ENCODE assay signal across 22 mouse cellular contexts in the genomic region with DNA sequence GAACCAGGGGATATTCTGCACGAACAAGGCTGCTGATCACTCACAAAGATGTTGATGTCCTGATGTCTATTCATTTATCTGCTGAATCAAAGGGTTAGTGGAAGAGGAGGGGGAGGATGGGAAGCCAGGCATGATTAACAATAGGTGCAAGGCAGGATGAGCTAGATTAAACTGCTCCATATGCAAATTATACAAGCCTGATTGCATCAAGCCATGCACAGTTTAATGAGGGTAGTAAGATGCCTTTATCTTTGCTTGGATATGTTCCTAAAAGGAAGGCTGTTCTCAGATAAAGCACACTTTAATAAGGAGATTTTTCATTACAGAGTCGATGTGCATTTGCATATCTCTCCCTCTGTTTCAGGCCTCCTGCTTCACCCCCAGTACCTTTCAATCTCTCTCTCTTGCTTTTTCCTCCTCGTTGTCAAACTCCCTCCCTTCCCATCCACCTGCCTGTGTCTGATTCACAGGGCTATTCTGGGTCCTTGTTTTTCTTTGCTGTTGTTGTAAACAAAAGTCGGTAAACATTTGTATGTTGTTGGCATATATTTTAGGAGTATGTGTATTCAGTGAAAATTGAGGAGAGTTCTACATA.
DNase-seq lines count a peak whose midpoint lies in the region; ATAC-seq and TF ChIP-seq lines count a peak whose summit lies in the region.
"Had no signal": no experiment of that assay in that cellular context is flagged by ENCODE, and none has a peak within 500 bp of the region (broad histone marks: within the 10 kb centered on the region; RNA-seq: fewer than 3 reads in every experiment).

No protein-coding gene starts in this region.

- 39% methylated on average over 4 of the region's 4 CpGs for WGBS in hindbrain, embryonic 16.5 days
- WGBS in hindbrain, postnatal 0 days: 37% methylated on average over 4 of the region's 4 CpGs
- WGBS in forebrain, embryonic 14.5 days: 15% methylated on average over 4 of the region's 4 CpGs

- no peaks in the 10 kb centered on the region for H3K4me1 ChIP-seq in hindbrain, embryonic 16.5 days (ENCODE audit: control insufficient read depth, insufficient read depth, low read depth, low read length)
- no peaks in the 10 kb centered on the region for H3K4me1 ChIP-seq in hindbrain, postnatal 0 days (ENCODE audit: insufficient read depth, low read length)
- H3K4me1 ChIP-seq in forebrain, embryonic 14.5 days (ENCODE audit: control insufficient read depth, insufficient read depth, low read length): no peaks in the 10 kb centered on the region; the same call in 1 of the 2 replicates
- H3K4me1 ChIP-seq: embryonic facial prominence, embryonic 15.5 days had no signal

- no peak overlapping the region for H3K4me2 ChIP-seq in hindbrain, embryonic 16.5 days (ENCODE audit: low read length)
- no peak overlapping the region for H3K4me2 ChIP-seq in hindbrain, postnatal 0 days (ENCODE audit: low read depth, low read length)
- no peak overlapping the region for H3K4me2 ChIP-seq in forebrain, embryonic 14.5 days (ENCODE audit: low read length)
- H3K4me2 ChIP-seq: embryonic facial prominence, embryonic 15.5 days; heart, embryonic 13.5 days; hindbrain, embryonic 15.5 days had no signal

- H3K4me3 ChIP-seq in hindbrain, embryonic 16.5 days (ENCODE audit: low read length): no peak overlapping the region
- H3K4me3 ChIP-seq in hindbrain, postnatal 0 days (ENCODE audit: low read length): no peak overlapping the region
- H3K4me3 ChIP-seq in forebrain, embryonic 14.5 days (ENCODE audit: low read depth, low read length): no peak overlapping the region
- H3K4me3 ChIP-seq: embryonic facial prominence, embryonic 15.5 days; erythroblast, embryonic 14.5 days; gastrocnemius, adult 2 months; heart, embryonic 13.5 days; hindbrain, embryonic 15.5 days had no signal

- no peaks in the 10 kb centered on the region for H3K27me3 ChIP-seq in hindbrain, embryonic 16.5 days (replicated peaks; ENCODE audit: control insufficient read depth, insufficient read depth, low read length)
- H3K27me3 ChIP-seq in hindbrain, postnatal 0 days (ENCODE audit: insufficient read depth, low read length): no peaks in the 10 kb centered on the region
- H3K27me3 ChIP-seq in forebrain, embryonic 14.5 days (replicated peaks; ENCODE audit: control insufficient read depth, insufficient read depth, low read length): no peaks in the 10 kb centered on the region
- H3K27me3 ChIP-seq: embryonic facial prominence, embryonic 15.5 days; heart, embryonic 13.5 days; hindbrain, embryonic 15.5 days had no signal

- H3K27ac ChIP-seq in hindbrain, embryonic 16.5 days (ENCODE audit: low read depth, low read length): no peak overlapping the region
- no peak overlapping the region for H3K27ac ChIP-seq in hindbrain, postnatal 0 days
- H3K27ac ChIP-seq in forebrain, embryonic 14.5 days (ENCODE audit: low read depth, low read length): no peak overlapping the region; the same call in 1 of the 2 replicates
- H3K27ac ChIP-seq: embryonic facial prominence, embryonic 15.5 days; gastrocnemius, adult 2 months; heart, embryonic 13.5 days; hindbrain, embryonic 15.5 days had no signal

- no peak for DNase-seq in hindbrain, postnatal 0 days (ENCODE audit: low spot score)
- DNase-seq in retina, postnatal 1 day: peak; percentile 30
- DNase-seq in retina, embryonic 14.5 days (ENCODE audit: low spot score): no peak
- peak; percentile 59 for DNase-seq in forebrain, embryonic 14.5 days (ENCODE audit: low spot score)
- DNase-seq in gastrocnemius, postnatal 10 days: no peak
- no peak for DNase-seq in spleen, postnatal 14 days (ENCODE audit: low spot score in 2 of 2)
- DNase-seq: adrenal gland, adult 8-10 months; adrenal gland, postnatal 36 days; cerebellum, adult 11 months; cerebellum, adult 8-10 months; cerebellum, postnatal 14 days; embryo, embryonic 11 days; gastrocnemius, adult 2 months; gastrocnemius, postnatal 36 days; heart, adult 11 months; heart, postnatal 36 days; kidney, adult 11 months had no signal

- ATAC-seq in hindbrain, embryonic 16.5 days: peak; percentile 40; the same call in 1 of the 2 replicates
- ATAC-seq in hindbrain, postnatal 0 days: no peak
- ATAC-seq in forebrain, embryonic 14.5 days: peak; percentile 79

- H3K9me3 ChIP-seq in hindbrain, embryonic 16.5 days (ENCODE audit: control insufficient read depth, low read length): no peaks in the 10 kb centered on the region
- no peaks in the 10 kb centered on the region for H3K9me3 ChIP-seq in hindbrain, postnatal 0 days (ENCODE audit: low read length)
- no peaks in the 10 kb centered on the region for H3K9me3 ChIP-seq in forebrain, embryonic 14.5 days (replicated peaks; ENCODE audit: control insufficient read depth, low read length)
- H3K9me3 ChIP-seq: embryonic facial prominence, embryonic 15.5 days; heart, embryonic 13.5 days; hindbrain, embryonic 15.5 days had no signal

- H3K9ac ChIP-seq in hindbrain, embryonic 16.5 days (ENCODE audit: low read depth, low read length): no peak overlapping the region
- no peak overlapping the region for H3K9ac ChIP-seq in hindbrain, postnatal 0 days (replicated peaks; ENCODE audit: low read length)
- H3K9ac ChIP-seq in forebrain, embryonic 14.5 days (ENCODE audit: low read length): no peak overlapping the region
- H3K9ac ChIP-seq: embryonic facial prominence, embryonic 15.5 days; heart, embryonic 13.5 days; hindbrain, embryonic 15.5 days had no signal

- no peak for TF ChIP-seq CTCF in hindbrain, postnatal 0 days (IDR thresholded peaks at IDR 0.05; ENCODE audit: low read depth)

- H3K36me3 ChIP-seq in hindbrain, embryonic 16.5 days (ENCODE audit: control insufficient read depth, insufficient read depth, low read length): no peaks in the 10 kb centered on the region
- H3K36me3 ChIP-seq in hindbrain, postnatal 0 days (ENCODE audit: insufficient read depth, low read length): no peaks in the 10 kb centered on the region
- no peaks in the 10 kb centered on the region for H3K36me3 ChIP-seq in forebrain, embryonic 14.5 days (ENCODE audit: control insufficient read depth, insufficient read depth, low read length)
- H3K36me3 ChIP-seq: embryonic facial prominence, embryonic 15.5 days; heart, embryonic 13.5 days; hindbrain, embryonic 15.5 days had no signal

Comparison
In these comparisons a context has a peak if more than half of its experiments do, and no peak if none do; other contexts are left out.
1. DNase-seq: peak in retina, postnatal 1 day (single experiment) and forebrain, embryonic 14.5 days (single experiment); none in hindbrain, postnatal 0 days (single experiment), retina, embryonic 14.5 days (single experiment), gastrocnemius, postnatal 10 days (single experiment) and spleen, postnatal 14 days (0 of 2).